Mouse (Mus musculus) heart, adult 2 months (tissue): ENCODE results near the gene Tmem240.

Source experiments
- CTCF ChIP-seq: fragments of 200-600 bp; IDR thresholded peaks from 2 replicates; pipeline ENCODE4 v1.8.1; 2022; ENCODE audit warnings: antibody characterized with exemption, mild to moderate bottlenecking, moderate library complexity
- EP300 ChIP-seq: fragments of 200-500 bp; IDR thresholded peaks from 2 replicates; pipeline ENCODE4 v1.6.1; 2011; ENCODE audit warnings: low read depth, low read length, control low read depth; ENCODE audit not compliant: insufficient read depth
- POLR2A ChIP-seq: fragments of 200-500 bp; IDR thresholded peaks from 2 replicates; pipeline ENCODE4 v1.6.1; 2011; ENCODE audit warnings: mild to moderate bottlenecking, low read depth, low read length, control low read depth; ENCODE audit not compliant: insufficient read depth

- TF ChIP-seq CTCF (no peak), EP300 (no peak), POLR2A (no peak)
Observed at GRCm38 (mm10) chr4:155736421-155736820, 1.8 kb downstream of the Tmem240 start.
